Mouse (Mus musculus) lung, embryonic 14.5 days (tissue): Measurements from ENCODE around the gene Mvb12a. TPM values are rescaled to one million over a fixed set of nuclear protein-coding genes. Genes with fewer than 3 reads are reported as not detected.
A peak's percentile ranks its signal among the peaks of the same experiment; 100 is the strongest.

Experiments used
- ATAC-seq: fragments of 200-750 bp; cut with Nextera tagmentation; 2 replicates; pipeline ENCODE4 v1.8.0; 2017; ENCODE audit warnings: mild to moderate bottlenecking, moderate TSS enrichment, moderate library complexity; ENCODE audit not compliant: insufficient read depth
- DNase-seq: peaks from one replicate; pipeline ENCODE4 v3.0.0-alpha.2; 2015
- H3K27ac ChIP-seq: fragments of 300-500 bp; sonication (generic); 2 replicates; pipeline ENCODE4 v1.5.1; 2014; ENCODE audit warnings: low read depth, mild to moderate bottlenecking, moderate library complexity
- H3K27me3 ChIP-seq: fragments of 300-500 bp; sonication (generic); 2 replicates; pipeline ENCODE4 v1.6.1; 2014; ENCODE audit warnings: low read length, control low read depth; ENCODE audit not compliant: insufficient read depth
- H3K36me3 ChIP-seq: fragments of 300-500 bp; sonication (generic); 2 replicates; pipeline ENCODE4 v1.6.1; 2014; ENCODE audit warnings: control low read depth; ENCODE audit not compliant: insufficient read depth
- H3K4me1 ChIP-seq: fragments of 300-500 bp; sonication (generic); 2 replicates; pipeline ENCODE4 v1.6.1; 2014; ENCODE audit warnings: antibody characterized with exemption, control low read depth; ENCODE audit not compliant: insufficient read depth
- H3K4me2 ChIP-seq: fragments of 300-500 bp; sonication (generic); 2 replicates; pipeline ENCODE4 v1.6.1; 2014; ENCODE audit warnings: mild to moderate bottlenecking
- H3K4me3 ChIP-seq: fragments of 300-500 bp; sonication (generic); 2 replicates; pipeline ENCODE4 v1.5.1; 2014; ENCODE audit warnings: low read depth, low read length
- H3K9ac ChIP-seq: fragments of 300-500 bp; sonication (generic); 2 replicates; pipeline ENCODE4 v1.6.1; 2014
- H3K9me3 ChIP-seq: fragments of 300-500 bp; sonication (generic); 2 replicates; pipeline ENCODE4 v1.6.1; 2016; ENCODE audit warnings: low read depth, low read length, control low read depth
- CTCF ChIP-seq: IDR thresholded peaks from 2 replicates; pipeline ENCODE4 v1.5.1; 2016; ENCODE audit warnings: antibody characterized with exemption, low read depth
- WGBS: fragments of 180-500 bp; shearing (Covaris S2); extraction: QIAGEN DNeasy Blood & Tissue Kit; methylation state at CpG from one replicate; pipeline ENCODE4 v1.1.7; 2014; 5-methylcytosine and 5-hydroxymethylcytosine counted together
- polyA plus RNA-seq: library from polyadenylated mRNA; unstranded; fragments of >200 nt; fragmentation: Nextera tagmentation; extraction: Ambion mirVana; gene quantifications from 2 replicates; pipeline ENCODE4 v1.2.1, GENCODE M21; 2014

Mvb12a gene
- polyA plus RNA-seq, 1 experiment from 2014 or later, result 106 TPM

DNA sequence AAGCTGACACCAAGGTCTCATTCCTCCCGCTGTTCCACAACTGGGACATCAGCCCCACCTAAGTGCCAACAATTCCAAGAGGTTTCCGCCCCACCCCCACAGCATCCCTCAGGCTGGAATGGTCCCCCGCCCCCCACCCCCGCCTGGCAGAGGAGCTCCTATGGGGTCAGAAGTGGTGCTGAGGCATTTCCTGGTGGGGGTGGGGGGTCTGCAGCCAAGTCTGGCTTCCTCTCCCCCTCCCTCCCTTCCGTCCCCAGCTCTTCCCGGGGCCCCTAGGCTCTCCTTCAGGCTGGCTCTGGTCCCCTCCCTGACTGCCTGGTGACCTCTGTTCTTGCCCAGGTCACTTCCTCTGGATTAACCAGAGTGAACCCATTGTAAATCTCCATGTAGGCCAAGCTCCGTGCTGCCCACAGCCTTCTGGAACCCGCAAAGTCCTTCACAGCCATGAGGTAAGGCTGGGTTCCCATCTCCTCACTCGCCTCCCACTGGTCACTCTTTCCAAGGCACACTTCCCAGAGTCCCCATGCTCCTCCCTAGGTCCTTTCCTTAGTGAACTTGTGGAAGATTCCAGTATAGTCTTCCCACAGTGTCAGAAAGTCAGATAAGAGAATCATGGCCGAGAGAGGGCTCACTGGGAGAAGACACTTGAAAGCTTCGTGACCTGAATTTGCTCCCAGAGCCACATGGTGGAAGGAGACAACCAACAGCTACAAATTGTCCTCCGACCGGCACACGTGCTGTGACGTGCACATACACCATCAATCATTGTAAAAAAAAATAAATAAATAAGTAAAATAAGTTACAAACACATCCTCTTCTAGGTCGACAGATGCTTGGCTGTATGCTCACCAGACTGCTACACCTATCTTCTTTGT lies 43.7 kb upstream of the Mvb12a start:
- peak; percentile 28; the same call in 1 of the 2 replicates for ATAC-seq

DNA sequence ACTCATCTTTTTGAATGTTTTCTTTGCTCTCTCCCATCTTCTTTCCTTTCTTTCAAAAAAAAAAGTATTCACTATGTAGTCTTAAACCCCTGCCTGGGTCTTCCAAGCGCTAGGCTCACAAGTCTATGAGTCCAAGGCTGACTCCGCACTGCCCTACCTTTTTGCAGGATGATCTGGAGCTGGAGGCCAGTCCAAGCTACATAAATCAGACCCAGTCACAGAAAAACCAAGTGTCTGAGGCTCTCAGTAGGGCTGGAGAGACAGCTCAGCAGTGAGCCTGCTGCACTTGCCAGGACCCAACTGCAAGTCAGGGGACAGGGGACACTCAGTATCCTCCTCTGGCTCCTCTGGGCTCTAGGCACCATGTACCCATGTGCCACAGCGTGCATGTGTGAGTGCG lies 38.4 kb upstream of the Mvb12a start:
- no peak for DNase-seq
- Histone ChIP-seq H3K4me2 (no peak overlapping the region), H3K9me3 (no peaks in the 10 kb centered on the region), H3K27me3 (peaks cover 33% of the 10 kb centered on the region), H3K4me3 (no peak overlapping the region), H3K27ac (no peak overlapping the region), H3K4me1 (peaks cover under 1% of the 10 kb centered on the region; the same call in 1 of the 2 replicates), H3K9ac (no peak overlapping the region), H3K36me3 (0 out of 2 replicates have a peak, but pooled peaks cover 4% of the 10 kb centered on the region)
- no peak for ATAC-seq
- 86% methylated on average over 4 of the region's 4 CpGs for WGBS
- TF ChIP-seq CTCF, result no peak

More for the DNA sequence above, 43.7 kb upstream of the Mvb12a start:
- H3K27me3 ChIP-seq, result no peaks in the 10 kb centered on the region
- peak overlapping the region; percentile 37 for H3K4me2 ChIP-seq
- peak overlapping the region; percentile 81 for H3K27ac ChIP-seq
- 16% methylated on average over 16 of the region's 16 CpGs for WGBS
- TF ChIP-seq CTCF, result no peak
- H3K4me3 ChIP-seq, result no peak overlapping the region
- peaks cover 12% of the 10 kb centered on the region; the same call in 1 of the 2 replicates for H3K36me3 ChIP-seq
- peaks cover 27% of the 10 kb centered on the region for H3K4me1 ChIP-seq
- no peak overlapping the region for H3K9ac ChIP-seq
- peak; percentile 65 for DNase-seq
- H3K9me3 ChIP-seq, result no peaks in the 10 kb centered on the region

DNA sequence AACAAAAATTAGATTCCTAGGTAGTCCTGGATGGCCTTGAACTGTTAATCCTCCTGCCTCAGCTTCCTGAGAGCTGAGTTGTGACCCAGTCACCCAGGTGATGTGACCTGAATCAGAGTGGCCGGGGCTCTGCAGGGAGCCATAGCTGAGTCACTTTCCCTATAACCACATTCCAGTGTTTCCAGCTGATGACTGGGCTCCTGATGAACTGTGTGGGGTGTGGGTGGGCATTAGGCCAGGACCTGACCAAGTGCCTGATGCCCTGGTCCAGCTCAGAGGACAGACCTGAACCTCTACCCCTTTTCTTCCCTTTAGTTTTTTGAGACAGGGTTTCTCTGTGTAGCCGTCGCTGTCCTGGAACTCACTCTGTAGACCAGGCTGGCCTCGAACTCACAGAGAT lies 37.4 kb upstream of the Mvb12a start:
- H3K27me3 ChIP-seq, result peaks cover 33% of the 10 kb centered on the region
- H3K9me3 ChIP-seq, result no peaks in the 10 kb centered on the region
- no peaks in the 10 kb centered on the region for H3K4me1 ChIP-seq
- H3K4me3 ChIP-seq, result no peak overlapping the region
- no peak for TF ChIP-seq CTCF
- no peak for DNase-seq
- H3K27ac ChIP-seq, result no peak overlapping the region
- H3K9ac ChIP-seq, result no peak overlapping the region
- no peak overlapping the region for H3K4me2 ChIP-seq
- ATAC-seq, result no peak
- 91% methylated on average over 4 of the region's 4 CpGs for WGBS
- H3K36me3 ChIP-seq, result 0 out of 2 replicates have a peak, but pooled peaks cover 4% of the 10 kb centered on the region

DNA sequence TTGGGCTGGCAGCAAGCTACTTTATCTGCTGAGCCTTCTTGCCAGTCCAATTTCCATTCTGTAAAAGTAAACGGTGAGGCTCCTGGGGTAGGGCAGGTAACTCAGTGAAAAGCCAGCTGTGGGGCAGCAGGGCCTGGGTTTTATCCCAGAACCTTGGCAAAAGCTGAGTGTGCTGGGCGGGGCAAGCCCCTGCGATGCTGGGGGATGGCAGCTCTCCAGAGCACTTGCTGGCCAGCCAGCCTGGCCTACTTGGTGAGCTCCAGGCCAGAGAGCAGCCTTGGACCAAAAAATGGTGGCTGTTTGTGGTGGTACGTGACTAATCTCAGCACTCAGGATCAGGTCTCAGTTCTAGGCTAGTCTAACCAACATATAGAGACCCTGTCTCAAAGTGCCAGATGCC lies 36.7 kb upstream of the Mvb12a start:
- 0 out of 2 replicates have a peak, but pooled peaks cover 4% of the 10 kb centered on the region for H3K36me3 ChIP-seq
- no peak for TF ChIP-seq CTCF
- no peak overlapping the region for H3K4me2 ChIP-seq
- no peak overlapping the region for H3K9ac ChIP-seq
- peaks cover 33% of the 10 kb centered on the region for H3K27me3 ChIP-seq
- no peak for DNase-seq
- no peaks in the 10 kb centered on the region for H3K9me3 ChIP-seq
- H3K27ac ChIP-seq, result no peak overlapping the region
- H3K4me3 ChIP-seq, result no peak overlapping the region
- 80% methylated on average over 4 of the region's 4 CpGs for WGBS
- ATAC-seq, result no peak
- H3K4me1 ChIP-seq, result no peaks in the 10 kb centered on the region

DNA sequence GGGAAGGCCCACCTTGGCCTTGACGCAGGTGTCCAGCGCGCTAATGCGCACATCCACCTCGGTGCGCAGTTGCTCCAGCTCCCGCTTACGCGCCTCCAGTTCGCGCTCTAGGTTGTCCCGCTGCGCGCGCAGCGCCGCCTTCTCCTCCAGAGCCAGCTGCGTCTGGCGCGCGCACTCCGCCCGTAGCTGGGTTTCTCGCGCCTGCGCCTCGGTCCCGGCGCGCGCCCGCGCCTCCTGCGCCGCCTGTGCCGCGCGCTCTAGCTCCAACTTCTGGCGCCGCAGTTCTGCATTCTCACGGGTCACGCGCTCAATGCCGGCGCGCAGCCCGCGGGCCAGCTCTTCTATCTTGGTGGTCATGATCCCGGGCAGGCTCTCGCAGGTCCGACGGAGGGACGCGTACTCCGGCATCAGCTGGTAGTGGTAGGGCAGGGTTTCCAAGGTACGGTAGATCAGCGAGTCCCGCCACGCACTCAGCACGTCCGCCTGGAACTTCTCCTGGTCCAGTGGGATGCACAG lies 35.1 kb upstream of the Mvb12a start:
- Histone ChIP-seq H3K4me2 (peak overlapping the region; percentile 75), H3K27me3 (peaks cover 33% of the 10 kb centered on the region), H3K4me3 (peak overlapping the region; percentile 41), H3K27ac (no peak overlapping the region), H3K4me1 (no peaks in the 10 kb centered on the region), H3K36me3 (0 out of 2 replicates have a peak, but pooled peaks cover 4% of the 10 kb centered on the region), H3K9me3 (no peaks in the 10 kb centered on the region), H3K9ac (peak overlapping the region; percentile 29)
- DNase-seq (peak; percentile 94), ATAC-seq (peak; percentile 62)
- under 1% methylated on average over 61 of the region's 61 CpGs for WGBS
- TF ChIP-seq CTCF, result no peak

DNA sequence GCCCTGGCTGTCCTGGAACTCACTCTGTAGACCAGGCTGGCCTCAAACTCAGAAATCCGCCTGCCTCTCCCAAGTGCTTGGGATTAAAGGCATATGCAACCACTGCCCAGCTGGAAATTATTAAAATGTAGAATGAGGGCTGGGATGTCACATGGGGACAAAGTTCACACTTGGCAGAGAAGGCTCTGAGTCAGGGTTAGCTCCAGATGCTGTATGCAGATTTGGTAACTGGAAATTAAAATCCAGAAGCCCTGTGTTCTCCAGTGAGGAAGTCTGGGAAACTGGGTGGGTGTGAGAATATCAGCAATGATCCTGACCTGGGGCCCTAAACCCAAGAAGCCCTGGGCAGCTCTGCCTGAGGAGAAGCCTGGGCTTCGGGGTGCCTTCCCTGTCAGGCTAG lies 33.4 kb upstream of the Mvb12a start:
- peaks cover 33% of the 10 kb centered on the region for H3K27me3 ChIP-seq
- peak overlapping the region; percentile 51 for H3K4me2 ChIP-seq
- DNase-seq, result no peak
- H3K27ac ChIP-seq, result no peak overlapping the region
- H3K9ac ChIP-seq, result no peak overlapping the region
- no peaks in the 10 kb centered on the region for H3K9me3 ChIP-seq
- 0 out of 2 replicates have a peak, but pooled peaks cover 4% of the 10 kb centered on the region for H3K36me3 ChIP-seq
- H3K4me3 ChIP-seq, result peak overlapping the region; percentile 22
- H3K4me1 ChIP-seq, result no peaks in the 10 kb centered on the region
- WGBS, result 65% methylated on average over 2 of the region's 2 CpGs
- TF ChIP-seq CTCF, result no peak
- ATAC-seq, result no peak

DNA sequence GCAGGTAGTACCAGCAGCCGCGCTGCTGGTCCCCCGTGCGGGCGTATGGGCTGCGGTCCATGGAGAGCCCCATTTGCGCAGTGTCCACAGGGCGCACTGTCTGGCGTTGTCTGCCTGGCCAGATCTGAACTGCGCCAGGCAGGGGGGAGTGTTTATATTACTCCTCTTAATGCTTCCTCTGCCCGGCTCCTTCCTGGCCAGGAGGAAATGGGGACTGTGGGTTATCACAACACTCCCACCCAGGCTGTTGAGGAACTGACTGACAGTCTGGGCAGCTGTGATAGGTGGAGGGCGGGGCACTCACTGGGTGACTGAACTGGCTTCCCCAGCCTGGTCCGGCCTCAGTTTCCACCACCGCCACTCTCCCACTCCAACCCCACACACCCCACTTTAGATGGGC lies 31.1 kb upstream of the Mvb12a start, which contains the start of gene Plvap:
Plvap (minus strand) TSS at position 109 of the 400 bp plus-strand sequence.
- Histone ChIP-seq H3K4me3 (peak within 1 kb of the TSS; percentile 33), H3K9me3 (no peaks in the 10 kb centered on the region), H3K4me2 (peak within 1 kb of the TSS; percentile 51), H3K27me3 (peaks cover 25% of the 10 kb centered on the region), H3K27ac (peak within 1 kb of the TSS; percentile 3; the same call in 1 of the 2 replicates), H3K4me1 (no peaks in the 10 kb centered on the region), H3K36me3 (no peaks in the 10 kb centered on the region), H3K9ac (peak within 1 kb of the TSS; percentile 9; the same call in 1 of the 2 replicates)
- 26% methylated on average over 13 of the region's 14 CpGs for WGBS
- peak; percentile 65 for DNase-seq
- no peak for TF ChIP-seq CTCF
- ATAC-seq, result peak; percentile 69
